Mouse (Mus musculus) naive thymus-derived CD4-positive, alpha-beta T cell, adult 2 months (primary cell): ENCODE measurements around the gene Rfx4.
A peak's percentile ranks its signal among the peaks of the same experiment; 100 is the strongest.

Experiments
- DNase-seq: peaks from one replicate; pipeline ENCODE4 v3.0.0-alpha.2; 2011; ENCODE audit warnings: low read depth

The Rfx4 gene

GRCm38 (mm10) chr10:84811913-84812295, 56.0 kb downstream of the Rfx4 start:
- no peak for DNase-seq

GRCm38 (mm10) chr10:84815676-84816436, 60.0 kb downstream of the Rfx4 start:
- DNase-seq: no peak

GRCm38 (mm10) chr10:84817086-84817869, 61.4 kb downstream of the Rfx4 start:
- DNase-seq: no peak

- no peak for DNase-seq
These were observed 63.8 kb downstream of the Rfx4 start for GRCm38 (mm10) chr10:84819669-84820068.

- DNase-seq: no peak
These were observed 64.4 kb downstream of the Rfx4 start for GRCm38 (mm10) chr10:84820230-84820629.

- DNase-seq: no peak
These were observed 66.9 kb downstream of the Rfx4 start for GRCm38 (mm10) chr10:84822741-84823151.

GRCm38 (mm10) chr10:84823621-84824020, 67.8 kb downstream of the Rfx4 start:
- DNase-seq: no peak

GRCm38 (mm10) chr10:84829009-84829408, 73.1 kb downstream of the Rfx4 start:
- DNase-seq: peak; percentile 22

- no peak for DNase-seq
These were observed 79.7 kb downstream of the Rfx4 start for GRCm38 (mm10) chr10:84835596-84835995.

- DNase-seq: peak; percentile 56
These were observed 80.2 kb downstream of the Rfx4 start for GRCm38 (mm10) chr10:84836104-84836503.

- no peak for DNase-seq
These were observed 81.5 kb downstream of the Rfx4 start for GRCm38 (mm10) chr10:84837355-84837754.

GRCm38 (mm10) chr10:84838850-84839473, 83.1 kb downstream of the Rfx4 start:
- no peak for DNase-seq

- no peak for DNase-seq
These were observed 90.8 kb downstream of the Rfx4 start for GRCm38 (mm10) chr10:84846638-84847037.

- DNase-seq: no peak
These were observed 96.4 kb downstream of the Rfx4 start for GRCm38 (mm10) chr10:84851981-84852979.

- no peak for DNase-seq
These were observed 98.2 kb downstream of the Rfx4 start for GRCm38 (mm10) chr10:84854059-84854458.

GRCm38 (mm10) chr10:84855466-84855865, 99.6 kb downstream of the Rfx4 start:
- no peak for DNase-seq

- no peak for DNase-seq
These were observed 102.5 kb downstream of the Rfx4 start for GRCm38 (mm10) chr10:84858371-84858770.

GRCm38 (mm10) chr10:84858806-84859496, 103.1 kb downstream of the Rfx4 start:
- DNase-seq: no peak

- no peak for DNase-seq
These were observed 103.9 kb downstream of the Rfx4 start for GRCm38 (mm10) chr10:84859556-84860380.

- no peak for DNase-seq
These were observed 107.6 kb downstream of the Rfx4 start for GRCm38 (mm10) chr10:84863488-84863887.
